Mouse (Mus musculus) stomach, postnatal 0 days (tissue): ENCODE data around the gene Cav1.

ENCODE experiments used
- CTCF ChIP-seq: IDR thresholded peaks from 2 replicates; pipeline ENCODE4 v1.5.1; 2016; ENCODE audit warnings: antibody characterized with exemption, low read depth, mild to moderate bottlenecking, moderate library complexity
- EP300 ChIP-seq: optimal IDR thresholded peaks from 2 replicates; pipeline ENCODE3; 2016; ENCODE audit warnings: antibody characterized with exemption

- TF ChIP-seq CTCF (no peak), EP300 (no peak)
These were observed 23.7 kb downstream of the Cav1 start for GRCm38 (mm10) chr6:17329801-17330200.
